Mouse (Mus musculus): Measurements from ENCODE around the gene Gm49425. TPM values are rescaled to one million over a fixed set of nuclear protein-coding genes. Genes with fewer than 3 reads are reported as not detected.

Gene Gm49425
- not detected for polyA plus RNA-seq (2017; shearing (Covaris generic))

GRCm38 (mm10) chr15:101517161-101517560 lies at the start of gene Gm49425:
TSS of gene Gm49425 (minus strand) at chr15:101517261.

GRCm38 (mm10) chr15:101562850-101563249 lies 45.8 kb upstream of the Gm49425 start, which contains the start of gene Krt90:
TSS of gene Krt90 (minus strand) at chr15:101562950.

GRCm38 (mm10) chr15:101550567-101550966 lies 33.5 kb upstream of the Gm49425 start, which contains the start of gene Krt82:
TSS of gene Krt82 (minus strand) at chr15:101550667.

GRCm38 (mm10) chr15:101532720-101533119 lies 15.7 kb upstream of the Gm49425 start, which contains the start of gene Krt84:
TSS of gene Krt84 (minus strand) at chr15:101532820.

GRCm38 (mm10) chr15:101491431-101491830 lies 25.6 kb downstream of the Gm49425 start, which contains the start of gene Krt83:
TSS of gene Krt83 (minus strand) at chr15:101491512.

GRCm38 (mm10) chr15:101472952-101473528 lies 44.0 kb downstream of the Gm49425 start, which contains the start of gene Krt86:
TSS of gene Krt86 (plus strand) at chr15:101473478.

Other genes starting within 250 kb of the Gm49425 start
- 81.6 TPM for gene Atg101, start 233.0 kb downstream of the Gm49425 start, polyA plus RNA-seq (2017; shearing (Covaris generic))
- gene 6030408B16Rik, start 224.0 kb downstream of the Gm49425 start, polyA plus RNA-seq (2017; shearing (Covaris generic)): 0.26 TPM
- gene Krt80, start 147.1 kb downstream of the Gm49425 start, polyA plus RNA-seq (2017; shearing (Covaris generic)): 0.23 TPM
- not detected for gene Krt7, start 106.2 kb downstream of the Gm49425 start, polyA plus RNA-seq (2017; shearing (Covaris generic))
- 0.66 TPM for gene Krt87, start 78.5 kb downstream of the Gm49425 start, polyA plus RNA-seq (2017; shearing (Covaris generic))
- not detected for gene Krt88, start 69.5 kb downstream of the Gm49425 start, polyA plus RNA-seq (2017; shearing (Covaris generic))
- gene Krt81, start 53.5 kb downstream of the Gm49425 start, polyA plus RNA-seq (2017; shearing (Covaris generic)): not detected
- not detected for gene Krt86, start 43.8 kb downstream of the Gm49425 start, polyA plus RNA-seq (2017; shearing (Covaris generic))
- 6.9 TPM for gene Krt83, start 25.7 kb downstream of the Gm49425 start, polyA plus RNA-seq (2017; shearing (Covaris generic))
- not detected for gene Krt84, start 15.6 kb upstream of the Gm49425 start, polyA plus RNA-seq (2017; shearing (Covaris generic))
- not detected for gene Krt82, start 33.4 kb upstream of the Gm49425 start, polyA plus RNA-seq (2017; shearing (Covaris generic))
- not detected for gene Krt90, start 45.7 kb upstream of the Gm49425 start, polyA plus RNA-seq (2017; shearing (Covaris generic))
- not detected for gene Krt75, start 56.6 kb upstream of the Gm49425 start, polyA plus RNA-seq (2017; shearing (Covaris generic))
- gene Gm5414, start 110.9 kb upstream of the Gm49425 start, polyA plus RNA-seq (2017; shearing (Covaris generic)): not detected
- not detected for gene Gm5478, start 130.1 kb upstream of the Gm49425 start, polyA plus RNA-seq (2017; shearing (Covaris generic))
- gene Krt6b, start 163.0 kb upstream of the Gm49425 start, polyA plus RNA-seq (2017; shearing (Covaris generic)): not detected
- not detected for gene Krt6a, start 177.0 kb upstream of the Gm49425 start, polyA plus RNA-seq (2017; shearing (Covaris generic))
- not detected for gene Krt5, start 195.6 kb upstream of the Gm49425 start, polyA plus RNA-seq (2017; shearing (Covaris generic))
- not detected for gene Krt71, start 225.8 kb upstream of the Gm49425 start, polyA plus RNA-seq (2017; shearing (Covaris generic))